Mouse (Mus musculus) olfactory bulb, adult 2 months (tissue): ENCODE measurements around the gene Tmem123.

Source experiments
- CTCF ChIP-seq: fragments of 200-500 bp; IDR thresholded peaks from 2 replicates; pipeline ENCODE4 v1.5.1; 2012; ENCODE audit warnings: low read depth, mild to moderate bottlenecking, low read length, moderate library complexity; ENCODE audit not compliant: insufficient read depth
- POLR2A ChIP-seq: fragments of 200-500 bp; IDR thresholded peaks from 2 replicates; pipeline ENCODE4 v1.6.1; 2012; ENCODE audit warnings: mild to moderate bottlenecking, low read depth, low read length, moderate library complexity; ENCODE audit not compliant: insufficient read depth

- TF ChIP-seq POLR2A (no peak), CTCF (no peak)
These were observed 15.0 kb upstream of the Tmem123 start for GRCm38 (mm10) chr9:7748881-7749280.
